Mouse (Mus musculus): ENCODE measurements at regions not wholly inside any gene's neighbourhood (a gene's known extent, or its start where the extent isn't known, plus 50 kb on each side); places are given as distances from the start of the nearest gene placed in this dataset.

- TF ChIP-seq POLR2A (IDR thresholded peaks at IDR 0.05; ENCODE audit: low read depth, low read length) (no peak), CTCF (conservative IDR thresholded peaks at IDR 0.05; ENCODE audit: insufficient read depth, insufficient read length, low read depth, low read length) (no peak)
Measured at GRCm38 (mm10) chr13:90493696-90494095, 404.3 kb upstream of the Xrcc4 start.
